Mouse (Mus musculus): ENCODE measurements around the gene Ccdc186. TPM values are rescaled to one million over a fixed set of nuclear protein-coding genes. Genes with fewer than 3 reads are reported as not detected.

Gene Ccdc186
- 9.2 TPM for polyA plus RNA-seq (2014; fragmentation: Illumina TruSeq; extraction: RNeasy Lipid Tissue Mini Kit (QIAGEN cat#74804); ENCODE audit: insufficient read depth, low read depth, low replicate concordance)

GRCm38 (mm10) chr19:56821798-56822447, at the start of gene Ccdc186:
TSS of gene Ccdc186 (minus strand) at chr19:56822190.

GRCm38 (mm10) chr19:56826047-56826631, 4.1 kb upstream of the Ccdc186 start, which contains the start of gene Tdrd1:
TSS of gene Tdrd1 (plus strand) at chr19:56826209.

Other genes starting within 250 kb of the Ccdc186 start
- 12.2 TPM for gene Adrb1, start 100.0 kb downstream of the Ccdc186 start, polyA plus RNA-seq (2014; fragmentation: Illumina TruSeq; extraction: RNeasy Lipid Tissue Mini Kit (QIAGEN cat#74804); ENCODE audit: insufficient read depth, low read depth, low replicate concordance)
- not detected for gene Tdrd1, start 4.0 kb upstream of the Ccdc186 start, polyA plus RNA-seq (2014; fragmentation: Illumina TruSeq; extraction: RNeasy Lipid Tissue Mini Kit (QIAGEN cat#74804); ENCODE audit: insufficient read depth, low read depth, low replicate concordance)
- not detected for gene Vwa2, start 52.1 kb upstream of the Ccdc186 start, polyA plus RNA-seq (2014; fragmentation: Illumina TruSeq; extraction: RNeasy Lipid Tissue Mini Kit (QIAGEN cat#74804); ENCODE audit: insufficient read depth, low read depth, low replicate concordance)
- gene Afap1l2, start 186.0 kb upstream of the Ccdc186 start, polyA plus RNA-seq (2014; fragmentation: Illumina TruSeq; extraction: RNeasy Lipid Tissue Mini Kit (QIAGEN cat#74804); ENCODE audit: insufficient read depth, low read depth, low replicate concordance): 5.2 TPM